Mouse (Mus musculus): ENCODE data around the gene Brms1.
"Not testable (repeated sequence)": the region's sequence is repeated elsewhere in the genome, so short reads cannot be mapped to it uniquely, and the experiment has no call there.

Gene Brms1

GRCm38 (mm10) chr19:5062446-5062845 is 21.3 kb downstream of the Brms1 start:
- DNase-seq (ENCODE audit: low spot score in 2 of 2) = peak in 1 of 2 experiments; percentile 66

DNA sequence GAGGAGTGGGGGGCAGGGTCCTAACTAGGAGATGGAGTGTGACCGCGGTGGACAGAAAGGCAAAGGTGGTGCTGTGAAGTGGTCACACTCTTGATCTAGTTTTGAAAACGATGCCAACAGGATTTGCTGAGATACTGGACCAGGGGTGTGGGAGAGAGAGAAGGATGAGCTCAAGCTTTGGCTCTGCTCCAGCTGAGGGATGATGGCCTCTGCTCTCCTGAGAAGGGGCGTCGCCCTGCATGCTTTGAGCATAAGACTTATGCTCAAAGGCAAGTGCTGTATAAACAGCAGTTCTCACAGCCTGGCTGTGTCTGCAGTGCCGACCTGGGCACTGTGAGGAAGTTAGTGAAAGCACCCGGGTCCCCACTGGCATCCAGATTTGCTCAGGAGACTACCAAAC is 23.9 kb downstream of the Brms1 start:
- DNase-seq (ENCODE audit: low spot score in 2 of 2) = peak in 1 of 2 experiments; percentile 79

DNA sequence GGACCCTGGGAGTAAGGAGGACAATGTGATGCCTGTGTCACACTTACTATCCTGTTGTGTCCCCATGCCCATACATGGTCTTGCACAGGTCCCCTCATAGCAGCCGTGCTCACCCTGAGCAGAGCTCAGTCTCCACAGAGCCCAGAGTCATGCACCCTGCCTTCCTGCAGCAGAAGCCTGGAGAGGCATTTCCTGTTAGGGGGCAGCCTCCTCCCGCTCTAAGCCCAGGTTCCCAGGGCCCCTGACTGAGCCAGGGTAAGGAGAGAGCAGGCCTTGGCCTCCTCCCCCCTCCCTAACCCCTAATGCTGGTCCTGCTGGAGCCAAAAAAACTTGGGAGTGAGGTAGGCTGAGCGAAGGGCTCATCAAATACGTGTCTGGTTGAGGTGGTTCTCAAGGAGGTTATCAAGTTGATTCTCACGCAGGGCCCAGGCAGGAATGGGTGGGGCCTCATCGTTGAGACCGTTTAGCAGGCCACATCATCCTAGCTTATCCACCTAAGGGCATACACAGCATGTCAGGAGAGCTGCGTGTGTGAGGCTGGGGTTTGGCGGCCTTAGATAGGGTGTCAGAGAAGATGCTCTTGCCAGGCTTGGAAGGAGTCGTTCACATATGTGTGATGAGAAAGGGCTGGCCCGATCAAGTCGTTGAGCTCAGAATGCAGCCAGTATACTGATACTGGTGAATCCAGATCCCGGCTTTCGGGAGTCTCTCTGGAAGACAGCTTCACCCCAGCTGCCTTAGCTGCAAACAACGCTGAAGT is 26.1 kb downstream of the Brms1 start:
- no peak for DNase-seq (ENCODE audit: low spot score in 2 of 2)

DNA sequence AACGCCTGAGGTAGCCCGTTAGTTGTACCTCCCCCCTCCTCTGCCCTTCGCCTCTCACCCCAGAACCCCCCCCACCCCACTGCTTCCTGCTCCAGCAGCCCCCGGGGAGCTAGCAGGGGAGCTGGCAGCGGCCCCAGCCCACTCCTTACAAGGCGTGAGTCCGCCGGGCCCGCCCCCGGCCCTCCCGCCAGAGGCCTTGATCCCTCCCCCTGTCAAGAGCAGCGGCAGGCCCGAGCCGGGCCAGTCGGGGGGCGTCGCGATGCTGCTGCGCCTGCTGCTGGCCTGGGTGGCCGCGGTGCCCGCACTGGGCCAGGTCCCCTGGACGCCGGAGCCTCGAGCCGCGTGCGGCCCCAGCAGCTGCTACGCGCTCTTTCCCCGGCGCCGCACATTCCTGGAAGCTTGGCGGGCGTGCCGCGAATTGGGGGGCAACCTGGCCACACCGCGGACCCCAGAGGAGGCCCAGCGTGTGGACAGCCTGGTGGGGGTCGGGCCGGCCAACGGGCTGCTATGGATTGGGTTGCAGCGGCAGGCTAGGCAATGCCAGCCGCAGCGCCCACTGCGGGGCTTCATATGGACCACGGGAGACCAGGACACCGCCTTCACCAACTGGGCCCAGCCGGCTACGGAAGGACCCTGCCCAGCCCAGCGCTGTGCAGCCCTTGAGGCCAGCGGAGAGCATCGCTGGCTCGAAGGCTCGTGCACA is 26.9 kb downstream of the Brms1 start, which contains the start of gene Cd248:
TSS of gene Cd248 (plus strand) at position 212 of the 703 bp plus-strand sequence.
- peak; percentile 84 for DNase-seq (ENCODE audit: low spot score in 2 of 2)

DNA sequence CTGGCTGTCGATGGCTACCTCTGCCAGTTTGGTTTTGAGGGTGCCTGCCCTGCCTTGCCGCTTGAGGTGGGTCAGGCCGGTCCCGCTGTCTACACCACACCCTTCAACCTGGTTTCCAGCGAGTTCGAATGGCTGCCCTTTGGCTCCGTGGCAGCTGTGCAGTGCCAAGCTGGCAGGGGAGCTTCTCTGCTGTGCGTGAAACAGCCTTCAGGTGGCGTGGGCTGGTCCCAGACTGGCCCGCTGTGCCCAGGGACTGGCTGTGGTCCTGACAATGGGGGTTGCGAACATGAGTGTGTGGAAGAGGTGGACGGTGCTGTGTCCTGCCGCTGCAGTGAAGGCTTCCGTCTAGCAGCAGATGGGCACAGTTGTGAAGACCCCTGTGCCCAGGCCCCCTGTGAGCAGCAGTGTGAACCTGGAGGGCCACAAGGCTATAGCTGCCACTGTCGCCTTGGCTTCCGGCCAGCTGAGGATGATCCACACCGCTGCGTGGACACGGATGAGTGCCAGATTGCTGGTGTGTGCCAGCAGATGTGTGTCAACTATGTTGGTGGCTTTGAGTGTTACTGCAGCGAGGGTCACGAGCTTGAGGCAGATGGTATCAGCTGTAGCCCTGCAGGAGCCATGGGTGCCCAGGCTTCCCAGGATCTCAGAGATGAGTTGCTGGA is 27.5 kb downstream of the Brms1 start:
- DNase-seq (ENCODE audit: low spot score in 2 of 2) = no peak

GRCm38 (mm10) chr19:5069486-5069885 is 28.3 kb downstream of the Brms1 start:
- no peak for DNase-seq (ENCODE audit: low spot score in 2 of 2)

DNA sequence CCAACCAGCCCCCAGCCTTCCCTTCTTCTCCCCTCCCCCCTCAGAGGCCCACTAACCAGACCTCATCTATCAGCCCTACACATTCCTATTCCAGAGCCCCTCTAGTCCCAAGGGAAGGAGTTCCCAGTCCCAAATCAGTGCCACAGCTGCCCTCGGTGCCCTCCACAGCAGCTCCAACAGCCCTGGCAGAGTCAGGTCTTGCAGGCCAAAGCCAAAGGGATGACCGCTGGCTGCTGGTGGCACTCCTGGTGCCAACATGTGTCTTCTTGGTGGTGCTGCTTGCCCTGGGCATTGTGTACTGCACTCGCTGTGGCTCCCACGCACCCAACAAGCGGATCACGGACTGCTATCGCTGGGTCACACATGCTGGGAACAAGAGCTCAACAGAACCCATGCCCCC is 28.8 kb downstream of the Brms1 start:
- DNase-seq (ENCODE audit: low spot score in 2 of 2) = no peak

GRCm38 (mm10) chr19:5071077-5071476 is 29.9 kb downstream of the Brms1 start:
- DNase-seq (ENCODE audit: low spot score in 2 of 2) = no peak

GRCm38 (mm10) chr19:5071545-5072369 is 30.6 kb downstream of the Brms1 start:
- peak; percentile 85 to 86 for DNase-seq (ENCODE audit: low spot score in 2 of 2)

DNA sequence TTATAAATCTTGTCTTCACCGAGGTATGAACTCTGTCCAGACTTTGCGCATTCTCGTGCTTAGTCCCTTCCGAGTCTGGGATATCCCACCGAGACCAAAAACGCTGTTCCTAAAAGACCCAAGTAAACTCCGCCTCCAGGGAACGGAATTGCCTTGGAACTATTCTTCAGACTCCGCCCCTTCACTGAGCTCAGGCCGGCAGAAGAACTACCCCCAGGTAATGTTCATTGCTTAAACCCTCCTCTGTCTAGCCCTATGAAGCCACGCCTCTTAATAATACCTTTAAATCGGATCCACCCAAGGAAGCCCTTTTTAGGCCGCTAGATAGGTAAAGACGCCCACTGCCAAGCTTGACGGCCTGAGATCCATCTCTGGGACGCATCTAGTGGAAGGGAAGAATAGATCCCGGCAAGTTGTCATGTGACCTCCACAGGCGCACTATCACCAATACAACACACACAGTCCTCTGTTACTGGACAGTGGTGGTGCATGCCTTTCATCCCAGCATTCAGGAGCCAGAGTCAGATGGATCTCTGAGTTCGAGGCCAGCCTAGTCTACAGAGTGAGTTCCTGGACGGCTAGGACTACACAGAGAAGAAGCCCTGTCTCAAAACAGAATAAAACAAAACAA is 31.4 kb downstream of the Brms1 start:
- no peak for DNase-seq (ENCODE audit: low spot score in 2 of 2)

DNA sequence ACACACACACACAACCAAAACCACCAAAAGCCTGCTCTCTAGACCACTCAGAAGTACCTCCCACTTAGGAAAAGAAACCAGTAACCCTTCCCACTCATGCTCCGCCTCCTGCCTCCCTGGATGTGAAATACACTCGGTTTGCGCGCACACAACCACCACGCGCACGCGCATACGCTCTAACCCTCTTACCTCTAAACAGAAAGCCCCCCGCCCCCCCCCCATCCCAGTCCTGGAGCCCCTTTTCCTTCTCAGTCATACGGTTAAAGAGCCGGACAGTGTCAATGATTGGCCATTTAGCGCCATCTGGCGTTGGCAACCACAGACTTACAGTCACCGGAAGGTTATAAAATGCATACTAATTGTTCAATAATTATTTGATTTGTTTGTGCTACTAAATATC is 31.9 kb downstream of the Brms1 start:
- DNase-seq (ENCODE audit: low spot score in 2 of 2) = no peak

DNA sequence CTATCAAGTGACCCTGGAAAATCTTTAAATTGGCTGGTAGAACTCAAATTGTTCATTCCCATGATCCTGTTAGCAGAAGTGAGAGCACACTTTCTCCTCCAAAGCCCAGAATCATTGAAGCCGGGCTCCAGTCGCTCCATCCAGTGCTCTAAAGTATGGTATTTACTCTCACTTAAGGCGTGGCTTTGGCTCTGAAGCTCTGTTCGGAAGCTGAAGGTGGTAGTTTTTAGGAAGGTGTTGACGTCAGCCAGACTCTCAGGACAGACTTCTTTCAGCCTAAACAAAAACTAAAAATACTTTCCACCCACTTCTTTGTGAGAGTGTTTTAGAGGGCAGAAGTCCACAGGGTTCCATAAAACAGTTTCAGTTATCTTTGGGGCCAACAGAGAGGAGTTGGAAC is 32.4 kb downstream of the Brms1 start:
- no peak for DNase-seq (ENCODE audit: low spot score in 2 of 2)

DNA sequence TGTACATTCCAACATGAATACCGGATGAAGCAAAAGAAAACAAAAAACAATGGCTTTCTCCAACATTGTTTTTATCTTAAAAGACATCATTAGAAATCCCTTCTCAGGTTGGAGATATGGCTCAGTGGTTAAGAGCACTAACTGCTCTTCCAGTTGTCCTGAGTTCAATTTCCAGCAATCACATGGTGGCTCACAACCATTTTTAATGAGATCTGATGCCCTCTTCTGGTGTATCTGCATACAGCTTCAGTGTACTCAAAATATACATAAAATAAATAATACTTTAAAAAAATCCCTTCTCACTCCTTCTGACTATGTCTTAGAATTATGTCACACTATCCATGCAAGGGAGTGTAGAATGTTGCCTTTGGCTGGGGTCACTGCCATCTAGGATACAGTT is 38.1 kb downstream of the Brms1 start:
- no peak for DNase-seq (ENCODE audit: low spot score in 2 of 2)

DNA sequence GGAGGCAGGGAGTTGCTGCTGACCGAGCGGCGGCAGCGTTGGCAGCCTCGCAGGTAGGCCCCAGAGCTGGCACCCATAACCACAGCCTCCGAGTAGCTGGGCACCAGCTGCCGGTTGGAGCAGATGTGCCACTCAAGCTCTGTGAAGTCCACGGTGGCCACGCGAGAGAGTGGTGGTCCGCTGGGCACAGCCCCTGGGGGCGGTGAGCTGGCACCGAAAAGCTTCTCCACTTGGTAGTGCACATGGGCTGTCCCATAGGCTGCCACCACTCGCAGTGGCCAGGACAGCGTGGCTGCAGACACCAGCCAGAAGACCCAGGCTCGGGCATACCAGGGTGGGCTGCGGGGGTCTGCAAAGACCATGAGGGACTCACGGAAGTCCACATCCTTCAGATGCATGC is 40.9 kb downstream of the Brms1 start:
- DNase-seq (ENCODE audit: low spot score in 2 of 2) = no peak

- no peak for DNase-seq (ENCODE audit: low spot score in 2 of 2)
Observed at GRCm38 (mm10) chr19:5082596-5082995, 41.4 kb downstream of the Brms1 start.

GRCm38 (mm10) chr19:5083961-5084833 is 43.0 kb downstream of the Brms1 start:
- no peak for DNase-seq (ENCODE audit: low spot score in 2 of 2)

DNA sequence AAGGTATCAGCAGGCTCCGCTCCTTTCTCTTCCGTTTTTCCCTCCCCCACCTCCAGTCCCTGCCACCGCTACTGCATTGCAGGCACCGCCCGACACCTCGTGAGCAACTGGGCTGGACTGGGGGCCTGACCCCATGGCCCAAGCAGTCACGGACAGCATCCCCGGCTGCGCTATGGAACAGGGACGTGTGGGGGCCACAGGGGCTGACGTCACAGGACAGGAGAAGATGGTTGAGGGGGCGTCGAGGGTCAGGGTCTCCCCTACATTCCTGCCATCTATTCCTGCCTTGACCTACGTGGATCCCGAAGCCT is 43.6 kb downstream of the Brms1 start:
- DNase-seq (ENCODE audit: low spot score in 2 of 2) = no peak

GRCm38 (mm10) chr19:5085145-5085863 is 44.1 kb downstream of the Brms1 start, which contains the start of gene Tmem151a:
Gene Tmem151a (minus strand): TSS chr19:5085531.
- no peak for DNase-seq (ENCODE audit: low spot score in 2 of 2)

DNA sequence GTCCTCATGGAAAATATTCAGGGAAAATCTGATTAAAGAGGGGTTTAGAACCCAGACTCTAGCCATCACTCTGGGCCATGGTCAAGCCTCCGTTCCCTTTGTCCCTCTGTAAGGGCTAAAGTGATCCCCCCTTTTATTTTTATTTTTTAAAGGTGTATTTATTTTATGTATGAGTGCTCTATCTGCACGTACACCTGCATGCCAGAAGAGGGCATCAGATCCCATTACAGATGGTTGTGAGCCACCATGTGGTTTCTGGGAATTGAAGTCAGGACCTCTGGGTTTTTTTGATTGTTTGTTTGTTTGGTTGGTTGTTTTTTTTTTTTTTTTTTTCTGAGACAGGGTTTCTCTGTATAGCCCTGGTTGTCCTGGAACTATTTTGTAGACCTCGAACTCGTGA is 45.4 kb downstream of the Brms1 start:
- not testable (repeated sequence) for DNase-seq (ENCODE audit: low spot score in 2 of 2)

Measured in urinary bladder, postnatal 4 days (tissue).